Mouse (Mus musculus): ENCODE results near the gene Ppp1r2. TPM values are rescaled to one million over a fixed set of nuclear protein-coding genes. Genes with fewer than 3 reads are reported as not detected.
"Not testable (repeated sequence)": the region's sequence is repeated elsewhere in the genome, so short reads cannot be mapped to it uniquely, and the experiment has no call there.

Ppp1r2 gene
- polyA plus RNA-seq (2016; fragmentation: Nextera tagmentation; extraction: Ambion mirVana) = 97.2 and 103 TPM in 2 replicates

DNA sequence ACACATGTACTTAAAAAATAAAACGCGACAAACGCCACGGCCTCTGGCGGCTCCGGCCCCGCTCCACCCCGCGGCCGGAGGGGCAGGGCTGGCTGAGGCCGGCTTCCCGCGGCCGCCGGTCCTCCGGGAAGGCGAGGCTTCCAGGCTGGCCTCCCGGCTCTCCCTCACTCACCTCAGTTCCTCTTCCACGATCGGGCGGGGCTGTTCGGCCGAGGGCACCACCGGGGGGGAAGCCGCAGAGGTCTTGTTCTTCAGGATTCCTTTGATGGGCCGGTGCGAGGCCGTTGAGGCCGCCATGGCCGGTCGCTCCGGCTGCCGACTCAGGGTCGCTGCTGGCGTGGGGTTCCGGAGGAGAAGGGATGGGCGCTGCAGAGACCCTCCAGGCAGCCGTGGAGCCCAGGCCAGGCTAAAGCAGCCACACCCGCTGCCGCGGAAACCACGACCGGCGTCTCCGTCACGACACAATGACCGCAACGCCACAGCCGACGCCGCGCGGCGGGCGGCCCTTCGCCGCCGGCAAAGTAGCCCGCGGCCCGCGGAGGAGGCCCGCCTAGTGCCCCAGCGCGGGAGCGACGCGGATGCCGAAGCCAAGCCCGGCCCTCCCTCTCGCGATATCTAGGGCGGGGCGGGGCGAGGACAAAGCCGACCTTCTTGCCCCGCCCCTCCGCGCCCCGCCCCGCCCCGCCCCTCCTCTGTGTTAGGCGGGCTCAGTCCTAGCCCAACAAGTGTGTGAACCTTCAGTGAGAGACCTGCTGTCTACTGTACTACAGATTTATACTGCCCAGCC, at the start of gene Ppp1r2:
Ppp1r2 (minus strand) TSS at position 604 of the 787 bp plus-strand sequence.
- H3K4me2 ChIP-seq = peak within 1 kb of the TSS; percentile 66
- H3K4me3 ChIP-seq = peak within 1 kb of the TSS; percentile 89
- peak within 1 kb of the TSS; percentile 92 for H3K27ac ChIP-seq (ENCODE audit: poor library complexity, severe bottlenecking)
- H3K9me3 ChIP-seq (replicated peaks) = no peaks in the 10 kb centered on the region
- H3K9ac ChIP-seq = peak within 1 kb of the TSS; percentile 98
- no peaks in the 10 kb centered on the region for H3K27me3 ChIP-seq (replicated peaks)
- under 1% methylated on average over 63 of the region's 83 CpGs for WGBS
- H3K4me1 ChIP-seq (replicated peaks) = peaks cover 41% of the 10 kb centered on the region
- peak; percentile 95 for ATAC-seq (ENCODE audit: insufficient number of reproducible peaks, low FRiP score)
- H3K36me3 ChIP-seq = 0 out of 2 replicates have a peak, but pooled peaks cover 5% of the 10 kb centered on the region

DNA sequence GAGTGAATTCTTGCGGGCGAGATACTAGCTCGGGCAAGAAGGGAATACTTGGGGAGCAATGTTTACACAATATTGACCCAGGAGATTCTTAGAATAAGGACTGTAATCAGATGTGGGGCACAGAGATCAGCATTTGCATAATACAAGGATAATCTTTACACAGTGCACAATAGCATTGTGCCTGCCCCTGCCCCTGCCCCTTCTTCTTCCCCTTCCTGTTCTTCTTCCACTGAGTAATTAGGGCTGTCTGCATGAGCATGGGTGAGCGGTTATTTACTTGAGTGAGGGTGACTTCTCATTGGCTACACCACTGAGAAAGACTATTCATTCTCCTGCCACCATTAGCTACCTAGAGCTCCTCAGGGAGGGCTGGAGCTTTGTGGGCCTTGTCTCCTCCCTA, 46.4 kb upstream of the Ppp1r2 start:
- Histone ChIP-seq H3K9ac (no peak overlapping the region), H3K9me3 (replicated peaks) (no peaks in the 10 kb centered on the region), H3K27ac (ENCODE audit: poor library complexity, severe bottlenecking) (no peak overlapping the region), H3K4me3 (no peak overlapping the region), H3K4me2 (no peak overlapping the region), H3K27me3 (replicated peaks) (no peaks in the 10 kb centered on the region), H3K4me1 (replicated peaks) (peaks cover 11% of the 10 kb centered on the region), H3K36me3 (no peaks in the 10 kb centered on the region)
- no peak for ATAC-seq (ENCODE audit: insufficient number of reproducible peaks, low FRiP score)
- WGBS = 76% methylated on average over 4 of the region's 4 CpGs

DNA sequence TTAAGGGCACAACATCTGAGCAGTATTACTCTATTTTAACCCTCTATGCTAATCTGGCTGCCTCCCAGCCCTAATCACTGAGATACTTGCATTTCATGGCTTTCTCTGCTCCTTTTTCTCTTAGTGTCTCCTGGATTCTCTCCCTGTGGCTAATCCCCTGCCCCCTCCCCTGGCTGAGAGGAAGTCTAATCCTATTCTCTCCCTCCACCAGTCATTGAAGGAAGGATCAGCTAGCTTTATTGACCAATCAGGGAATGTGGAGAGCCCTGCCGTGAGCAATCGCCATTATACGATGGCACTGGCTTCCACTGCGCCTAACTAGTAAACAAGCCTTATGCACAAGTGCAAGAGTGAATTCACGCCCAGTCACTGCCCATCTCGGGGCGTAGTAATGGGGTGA, 45.9 kb upstream of the Ppp1r2 start:
- Histone ChIP-seq H3K9ac (no peak overlapping the region), H3K27me3 (replicated peaks) (no peaks in the 10 kb centered on the region), H3K27ac (ENCODE audit: poor library complexity, severe bottlenecking) (no peak overlapping the region), H3K4me2 (no peak overlapping the region), H3K36me3 (no peaks in the 10 kb centered on the region), H3K4me1 (replicated peaks) (peaks cover 11% of the 10 kb centered on the region), H3K4me3 (no peak overlapping the region), H3K9me3 (replicated peaks) (no peaks in the 10 kb centered on the region)
- ATAC-seq (ENCODE audit: insufficient number of reproducible peaks, low FRiP score) = no peak
- 86% methylated on average over 7 of the region's 7 CpGs for WGBS

DNA sequence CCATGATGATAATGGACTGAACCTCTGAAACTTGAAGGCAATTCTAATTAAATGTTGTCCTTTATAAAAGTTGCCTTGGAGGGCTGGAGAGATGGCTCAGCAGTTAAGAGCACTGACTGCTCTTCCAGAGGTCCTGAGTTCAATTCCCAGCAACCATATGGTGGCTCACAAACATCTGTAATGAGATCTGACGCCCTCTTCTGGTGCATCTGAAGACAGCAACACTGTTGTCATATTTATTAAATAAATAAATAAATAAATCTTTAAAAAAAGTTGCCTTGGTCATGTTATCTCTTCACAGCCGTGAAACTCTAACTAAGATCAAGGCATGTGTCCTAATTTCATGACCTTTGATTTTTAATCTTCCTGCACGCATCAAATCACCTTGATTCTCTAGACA, 44.6 kb upstream of the Ppp1r2 start:
- 59% methylated on average over 3 of the region's 3 CpGs for WGBS

DNA sequence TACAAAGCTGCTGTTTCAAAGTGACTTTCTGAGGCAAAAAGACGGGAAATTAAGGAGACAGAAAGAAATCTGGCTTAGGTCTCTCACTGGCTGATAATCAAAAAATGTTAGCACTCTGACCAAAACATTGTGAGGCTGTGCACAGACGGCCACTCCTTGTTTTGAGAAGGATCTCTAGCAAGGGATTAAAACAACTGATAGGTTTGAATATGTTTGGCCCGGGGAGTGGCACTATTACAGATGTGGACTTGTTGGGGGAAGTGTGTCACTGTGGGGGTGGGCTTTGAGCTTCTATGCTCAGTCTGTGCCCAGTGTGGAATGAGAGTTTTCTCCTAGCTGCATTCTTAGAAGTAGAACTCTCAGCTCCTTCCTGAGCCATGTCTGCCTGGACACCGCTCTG, 44.2 kb upstream of the Ppp1r2 start:
- WGBS = 42% methylated on average over 4 of the region's 4 CpGs
- H3K27ac ChIP-seq (ENCODE audit: poor library complexity, severe bottlenecking) = 0 out of 2 replicates have a peak overlapping the region, but pooled peaks have one; percentile 10
- H3K9me3 ChIP-seq (replicated peaks) = no peaks in the 10 kb centered on the region
- H3K4me3 ChIP-seq = no peak overlapping the region
- no peaks in the 10 kb centered on the region for H3K27me3 ChIP-seq (replicated peaks)
- H3K9ac ChIP-seq = no peak overlapping the region
- ATAC-seq (ENCODE audit: insufficient number of reproducible peaks, low FRiP score) = no peak
- H3K4me2 ChIP-seq = no peak overlapping the region
- peaks cover 11% of the 10 kb centered on the region; the same call in 1 of the 2 replicates for H3K4me1 ChIP-seq (replicated peaks)
- H3K36me3 ChIP-seq = no peaks in the 10 kb centered on the region

More for the DNA sequence above, 44.6 kb upstream of the Ppp1r2 start:
- H3K27me3 ChIP-seq (replicated peaks); H3K27ac ChIP-seq (ENCODE audit: poor library complexity, severe bottlenecking); H3K36me3 ChIP-seq; H3K9me3 ChIP-seq (replicated peaks); H3K9ac ChIP-seq; H3K4me2 ChIP-seq; ATAC-seq (ENCODE audit: insufficient number of reproducible peaks, low FRiP score); H3K4me3 ChIP-seq: not testable (repeated sequence)
- H3K4me1 ChIP-seq (replicated peaks) = peaks cover 11% of the 10 kb centered on the region; the same call in 1 of the 2 replicates

DNA sequence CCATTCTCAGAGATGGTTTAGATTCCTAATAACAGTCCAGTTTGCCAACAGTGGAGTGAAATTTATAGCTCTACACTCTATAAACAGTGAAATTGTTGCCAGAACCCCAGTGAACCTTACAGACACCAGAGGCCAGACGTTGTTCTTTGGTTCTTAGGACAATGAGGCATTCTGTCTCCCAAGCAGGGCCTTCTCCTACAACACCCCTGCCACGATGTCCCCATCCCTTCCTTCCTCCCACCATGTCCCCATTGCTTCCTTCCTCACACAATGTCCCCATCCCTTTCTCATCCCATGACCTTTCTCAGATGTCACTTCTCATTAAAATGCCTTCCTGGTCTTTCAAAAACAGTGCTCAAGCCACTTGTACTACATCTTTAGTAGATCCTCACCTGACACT, 43.3 kb upstream of the Ppp1r2 start:
- no peak overlapping the region for H3K27ac ChIP-seq (ENCODE audit: poor library complexity, severe bottlenecking)
- no peaks in the 10 kb centered on the region for H3K36me3 ChIP-seq
- no peak for ATAC-seq (ENCODE audit: insufficient number of reproducible peaks, low FRiP score)
- no peak overlapping the region for H3K4me3 ChIP-seq
- no peaks in the 10 kb centered on the region for H3K9me3 ChIP-seq (replicated peaks)
- no peak overlapping the region for H3K9ac ChIP-seq
- H3K4me1 ChIP-seq (replicated peaks) = peaks cover 11% of the 10 kb centered on the region; the same call in 1 of the 2 replicates
- H3K4me2 ChIP-seq = no peak overlapping the region
- no peaks in the 10 kb centered on the region for H3K27me3 ChIP-seq (replicated peaks)
- WGBS = 56% methylated on average over 2 of the region's 2 CpGs

DNA sequence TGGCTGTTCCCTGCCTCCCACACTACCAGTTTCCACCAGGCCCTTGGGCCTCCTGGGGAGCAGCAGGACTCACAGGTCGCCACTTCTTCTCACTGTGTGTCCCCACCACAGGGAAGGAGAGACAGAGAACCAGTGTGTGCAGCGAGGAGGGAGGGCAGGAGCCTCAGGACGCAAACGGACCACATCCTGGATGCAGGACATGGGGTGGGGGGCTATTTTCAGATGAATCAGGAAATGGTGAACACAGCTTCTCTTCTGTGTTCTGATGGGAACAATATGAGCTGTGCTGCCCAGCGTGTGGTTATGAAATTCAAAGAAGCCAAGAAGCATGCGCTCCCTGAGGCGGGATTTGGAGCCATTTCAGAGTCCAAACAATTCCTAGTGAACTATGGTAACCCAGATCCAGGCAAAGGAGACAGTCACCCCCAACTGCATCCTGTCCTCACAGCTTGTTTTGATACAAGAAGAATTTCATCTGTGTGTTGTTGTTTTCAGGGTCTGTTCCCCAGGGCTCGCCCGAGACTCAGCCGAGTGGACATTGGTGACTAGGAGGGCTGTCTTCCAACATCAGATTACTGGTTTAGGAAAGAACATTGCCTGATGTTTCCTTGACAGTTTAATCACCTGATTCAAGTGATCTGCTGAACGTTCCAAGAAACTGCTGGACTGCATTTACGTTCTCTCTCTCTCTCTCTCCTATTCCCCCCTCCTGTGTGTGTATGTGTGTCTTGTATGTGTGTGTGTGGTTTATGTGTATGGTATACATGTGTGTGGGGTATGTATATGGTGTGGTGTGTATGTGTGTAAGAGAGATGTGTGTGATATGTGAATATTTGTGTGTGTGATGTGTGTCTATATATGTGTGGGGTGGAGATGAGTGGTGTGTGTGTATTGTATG, 41.4 kb upstream of the Ppp1r2 start:
- H3K9ac ChIP-seq; H3K27me3 ChIP-seq (replicated peaks); H3K4me2 ChIP-seq; H3K9me3 ChIP-seq (replicated peaks); ATAC-seq (ENCODE audit: insufficient number of reproducible peaks, low FRiP score); H3K27ac ChIP-seq (ENCODE audit: poor library complexity, severe bottlenecking); H3K36me3 ChIP-seq; H3K4me3 ChIP-seq: not testable (repeated sequence)
- whole genome bisulfite sequencing = 50% methylated on average over 12 of the region's 12 CpGs
- peaks cover 14% of the 10 kb centered on the region; the same call in 1 of the 2 replicates for H3K4me1 ChIP-seq (replicated peaks)

DNA sequence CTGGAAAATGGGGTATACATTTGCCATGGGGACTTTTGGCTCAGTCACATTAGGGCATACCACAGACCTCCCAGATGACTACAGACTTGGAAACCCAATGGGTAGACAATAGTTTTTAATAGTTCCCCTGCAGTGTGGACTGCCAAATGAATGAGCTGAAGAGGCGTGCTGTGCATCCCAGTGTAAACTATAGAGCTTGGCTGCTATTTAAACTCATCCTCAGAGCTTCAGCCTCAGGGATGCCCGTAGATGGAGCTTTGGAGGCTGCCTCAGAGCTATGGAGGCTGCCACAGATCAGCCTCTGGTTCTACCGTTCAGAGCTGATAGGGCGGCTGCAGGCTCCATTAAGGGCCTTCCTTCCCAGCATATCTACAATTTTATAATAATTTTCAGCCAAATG, 40.2 kb upstream of the Ppp1r2 start:
- WGBS = 82% methylated on average over 4 of the region's 4 CpGs
- H3K27me3 ChIP-seq (replicated peaks) = no peaks in the 10 kb centered on the region
- no peak for ATAC-seq (ENCODE audit: insufficient number of reproducible peaks, low FRiP score)
- H3K9ac ChIP-seq = no peak overlapping the region
- no peak overlapping the region for H3K4me3 ChIP-seq
- H3K36me3 ChIP-seq = no peaks in the 10 kb centered on the region
- H3K27ac ChIP-seq (ENCODE audit: poor library complexity, severe bottlenecking) = no peak overlapping the region
- no peak overlapping the region for H3K4me2 ChIP-seq
- H3K9me3 ChIP-seq (replicated peaks) = no peaks in the 10 kb centered on the region
- peaks cover 14% of the 10 kb centered on the region; the same call in 1 of the 2 replicates for H3K4me1 ChIP-seq (replicated peaks)

DNA sequence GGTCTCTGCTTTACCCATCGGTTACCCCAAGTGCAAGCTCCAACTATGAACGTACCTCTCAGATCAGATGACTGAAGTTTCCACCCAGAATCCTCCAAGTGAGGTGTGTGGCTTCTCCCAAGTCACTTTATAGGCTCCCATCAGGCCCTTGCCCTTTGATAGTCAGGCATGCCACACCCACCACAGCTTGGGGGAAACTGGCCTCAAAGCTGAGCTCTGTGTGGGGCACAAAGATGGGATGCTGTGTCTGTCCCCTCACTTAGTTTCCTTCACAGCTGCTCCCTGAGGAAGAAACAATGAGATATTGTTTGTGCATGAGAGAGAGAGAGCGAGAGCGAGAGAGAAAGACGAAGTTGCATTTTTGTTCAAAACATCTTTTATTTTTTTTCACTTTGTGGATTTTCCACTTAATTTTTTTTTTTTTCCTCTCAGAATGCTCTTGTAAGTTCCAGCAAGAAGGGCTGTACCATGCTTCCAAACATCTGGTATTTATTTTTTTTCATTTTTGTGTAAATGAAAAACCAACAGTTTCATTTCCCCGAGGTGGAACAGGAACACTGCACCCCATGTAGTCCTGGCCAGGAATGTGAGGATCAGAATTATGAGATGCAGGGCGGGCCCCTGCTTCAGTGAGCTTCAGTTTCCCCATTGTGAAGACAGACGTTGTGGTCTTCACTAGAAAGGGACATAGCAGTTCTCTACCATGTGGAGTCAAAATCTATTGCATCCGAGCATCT, 39.6 kb upstream of the Ppp1r2 start, which contains the start of gene Apod:
Apod (minus strand) TSS at position 312 of the 737 bp plus-strand sequence.
- ATAC-seq (ENCODE audit: insufficient number of reproducible peaks, low FRiP score) = no peak
- H3K4me2 ChIP-seq = no peak within 1 kb of the TSS
- H3K4me3 ChIP-seq = no peak within 1 kb of the TSS
- 72% methylated on average over 9 of the region's 9 CpGs for WGBS
- H3K4me1 ChIP-seq (replicated peaks) = peaks cover 14% of the 10 kb centered on the region; the same call in 1 of the 2 replicates
- H3K27me3 ChIP-seq (replicated peaks) = no peaks in the 10 kb centered on the region
- H3K36me3 ChIP-seq = no peaks in the 10 kb centered on the region
- no peak within 1 kb of the TSS for H3K9ac ChIP-seq
- H3K9me3 ChIP-seq (replicated peaks) = no peaks in the 10 kb centered on the region
- H3K27ac ChIP-seq (ENCODE audit: poor library complexity, severe bottlenecking) = no peak within 1 kb of the TSS

DNA sequence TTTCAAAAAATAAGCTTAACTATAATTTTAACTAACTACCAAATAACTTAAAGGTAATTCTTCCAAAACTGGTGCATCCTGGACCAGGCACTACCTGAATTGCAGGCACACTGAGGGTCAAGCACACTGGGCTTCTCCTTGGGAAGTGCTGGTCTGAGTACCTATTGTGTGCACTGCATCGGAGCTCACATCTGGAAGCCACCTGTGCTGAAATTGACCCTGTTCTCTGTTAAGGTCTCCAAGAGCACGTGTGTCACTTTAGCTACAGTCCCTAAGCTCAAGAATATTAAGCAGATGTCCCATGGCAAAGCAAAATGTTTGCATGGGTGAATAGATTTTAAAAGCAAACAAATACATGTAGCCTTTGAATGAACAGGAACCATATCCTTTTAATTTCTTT, 38.5 kb upstream of the Ppp1r2 start:
- Histone ChIP-seq H3K4me3 (no peak overlapping the region), H3K27ac (ENCODE audit: poor library complexity, severe bottlenecking) (no peak overlapping the region), H3K9me3 (replicated peaks) (no peaks in the 10 kb centered on the region), H3K9ac (no peak overlapping the region), H3K4me2 (no peak overlapping the region), H3K36me3 (no peaks in the 10 kb centered on the region), H3K4me1 (replicated peaks) (0 out of 2 replicates have a peak, but pooled peaks cover 8% of the 10 kb centered on the region), H3K27me3 (replicated peaks) (no peaks in the 10 kb centered on the region)
- WGBS = 72% methylated on average over 2 of the region's 2 CpGs
- ATAC-seq (ENCODE audit: insufficient number of reproducible peaks, low FRiP score) = no peak

Measured in heart, embryonic 12.5 days (tissue).